Mouse (Mus musculus): ENCODE data around the gene Rras. TPM values are rescaled to one million over a fixed set of nuclear protein-coding genes. Genes with fewer than 3 reads are reported as not detected.

The Rras gene
- total RNA-seq, 4 experiments from 2014 or later = 13.7 to 16.8 (median 15.2) TPM

DNA sequence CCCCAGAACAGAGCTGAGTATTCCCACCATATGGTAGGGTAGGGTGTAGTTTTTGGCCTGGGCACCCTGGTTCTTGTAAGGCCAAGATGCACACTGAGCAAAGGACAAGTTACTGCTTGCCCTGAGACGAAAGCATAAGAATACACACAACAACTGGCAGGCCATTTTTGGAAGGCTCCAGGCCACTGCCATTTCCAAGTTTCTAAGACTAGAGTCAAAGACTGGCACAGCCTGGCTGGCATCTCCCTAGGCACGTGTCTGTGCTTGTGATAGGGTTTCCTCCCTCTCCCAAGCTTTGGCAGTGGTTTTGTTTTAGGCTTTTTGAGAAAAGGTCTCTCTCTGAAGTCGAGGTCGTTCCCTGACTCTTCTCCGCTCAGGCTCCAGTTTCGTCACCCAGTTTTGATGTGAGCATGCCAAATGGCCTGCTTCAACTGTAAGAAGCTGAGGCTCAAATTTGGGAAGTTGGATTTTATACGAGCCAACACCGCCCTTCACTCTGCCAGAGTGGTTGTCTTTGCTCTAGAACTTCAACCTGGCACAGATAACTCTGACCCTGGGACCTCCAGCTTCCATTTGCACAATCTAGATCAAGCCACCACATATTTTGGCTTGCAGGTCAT, 8.0 kb downstream of the Rras start:
- no peak for DNase-seq (ENCODE audit: low spot score in 2 of 2)

DNA sequence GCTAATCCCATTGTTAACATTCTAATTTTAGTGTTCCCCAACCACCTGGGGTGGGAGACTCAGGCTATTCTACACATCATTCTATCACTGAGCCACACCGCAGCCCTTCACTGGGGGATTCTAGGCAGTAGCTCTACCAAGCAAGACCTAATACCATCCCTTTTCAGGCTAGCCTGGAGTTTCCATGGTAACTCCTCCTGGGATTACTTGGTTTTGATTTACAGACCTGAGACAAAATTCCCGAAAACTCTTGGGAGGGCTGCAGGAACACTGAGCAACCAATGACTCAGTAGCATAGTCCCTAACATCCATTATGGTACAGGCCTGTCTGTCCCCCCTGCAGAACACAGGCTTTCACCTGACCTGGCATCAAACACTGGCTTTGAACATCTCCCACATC, 8.5 kb downstream of the Rras start:
- DNase-seq (ENCODE audit: low spot score in 2 of 2) = no peak

DNA sequence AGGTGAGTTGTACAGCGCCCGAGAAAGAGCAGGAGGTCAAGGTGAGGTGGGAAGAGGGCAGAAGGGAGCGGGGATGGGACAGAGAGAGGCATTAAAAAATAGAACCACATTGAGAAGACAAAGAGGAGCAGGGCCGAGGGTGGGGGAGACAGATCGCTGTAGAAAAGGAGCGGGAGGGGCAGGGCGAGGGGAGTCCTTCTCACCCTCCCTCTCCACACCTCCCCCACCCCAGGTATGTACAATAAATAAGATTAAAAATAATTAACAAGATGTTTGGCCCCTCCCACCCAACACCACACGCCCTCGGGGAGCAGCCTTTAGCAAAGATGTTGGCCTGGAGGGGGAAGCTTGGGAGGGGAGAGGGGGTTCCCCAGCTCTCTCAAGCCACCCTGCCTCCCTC, 10.0 kb downstream of the Rras start:
- no peak for DNase-seq (ENCODE audit: low spot score in 2 of 2)

DNA sequence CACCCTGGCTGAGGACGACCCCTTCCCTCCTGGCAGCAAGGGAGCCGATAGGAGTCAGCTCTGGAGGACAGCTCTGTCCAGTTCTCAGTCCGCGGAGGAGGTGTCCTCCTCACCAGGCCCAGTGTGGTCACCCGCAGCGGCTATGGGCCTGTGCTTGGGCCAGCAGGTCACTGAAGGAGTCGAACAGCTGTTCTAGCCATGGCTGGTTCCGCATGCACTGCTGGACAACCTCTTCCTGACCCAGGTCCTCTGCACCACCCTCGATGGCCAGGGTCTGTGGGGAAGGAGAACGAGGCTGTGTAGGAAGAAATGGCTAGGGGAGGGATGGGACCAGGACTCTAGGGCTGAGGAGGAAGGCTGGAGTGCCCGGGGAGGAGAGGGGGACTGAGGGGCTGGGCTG, 10.6 kb downstream of the Rras start:
- no peak for DNase-seq (ENCODE audit: low spot score in 2 of 2)

DNA sequence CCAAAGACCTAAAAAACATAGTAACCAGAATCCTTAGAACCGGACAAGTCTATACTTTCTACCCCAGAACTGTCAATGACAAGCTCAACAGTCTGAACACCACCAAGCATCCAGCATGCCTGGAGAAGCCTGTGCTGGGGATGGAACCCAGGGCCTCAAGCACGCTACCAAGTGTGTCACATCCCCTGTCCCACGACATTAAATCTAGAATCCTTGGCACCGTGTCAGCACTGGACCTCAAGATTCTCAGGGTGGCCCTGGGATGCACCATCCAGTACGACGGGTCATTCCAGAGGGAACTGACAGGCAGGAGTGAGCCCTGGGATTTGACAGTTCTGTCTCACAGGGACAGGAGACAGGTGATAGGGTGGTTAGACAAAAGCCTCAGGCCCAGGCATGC, 12.2 kb downstream of the Rras start:
- DNase-seq (ENCODE audit: low spot score in 2 of 2) = no peak

DNA sequence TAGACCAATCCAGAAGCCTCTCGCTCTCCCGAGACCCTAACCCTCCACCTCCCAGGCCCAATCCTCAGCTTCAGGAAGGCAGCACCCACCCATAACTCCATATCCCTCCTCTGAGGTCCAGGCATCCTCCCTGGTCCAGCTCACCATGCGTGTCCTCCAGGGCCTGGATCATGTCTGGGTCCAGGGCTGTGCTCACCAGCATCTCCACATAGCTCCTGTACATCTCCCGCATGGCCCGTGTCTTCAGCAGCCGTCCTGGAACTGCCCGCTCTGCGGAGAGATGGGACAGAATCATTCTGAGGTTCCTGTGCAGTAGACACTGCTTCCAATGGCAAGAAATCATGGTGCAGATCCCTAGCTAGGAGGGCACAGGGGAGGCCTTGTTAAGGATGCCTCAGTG, 13.1 kb downstream of the Rras start:
- no peak for DNase-seq (ENCODE audit: low spot score in 2 of 2)

DNA sequence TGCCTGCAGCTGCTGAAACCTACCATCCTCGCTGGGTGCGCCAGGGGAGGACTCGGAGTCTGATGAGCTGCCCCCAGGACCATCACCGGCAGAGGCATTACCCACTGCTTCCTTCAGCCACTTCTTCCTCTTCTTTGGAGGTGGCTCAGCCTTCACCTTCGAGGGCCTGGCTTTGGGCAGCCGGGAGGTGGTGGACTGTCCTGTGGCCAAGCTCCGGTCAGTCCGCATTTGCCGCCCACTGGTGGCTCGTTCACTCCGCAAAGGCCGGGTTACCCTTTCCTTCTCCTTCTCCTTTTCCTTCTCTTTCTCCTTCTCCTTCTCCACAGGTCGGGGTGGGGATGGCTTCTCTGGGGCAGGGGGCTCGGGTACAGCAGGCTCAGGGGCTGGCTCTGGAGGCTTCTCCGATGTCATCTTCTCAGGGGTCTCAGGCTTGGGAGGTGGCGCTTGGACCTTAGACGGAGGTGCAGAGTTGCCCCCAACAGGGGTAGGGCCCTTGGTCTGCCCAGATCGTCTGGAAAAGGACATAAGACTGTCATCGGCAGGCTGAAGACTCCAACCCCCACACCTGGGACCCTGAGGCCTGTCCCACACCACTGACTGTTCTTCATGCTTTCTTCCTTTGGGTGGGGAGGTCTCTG, 16.1 kb downstream of the Rras start:
- DNase-seq (ENCODE audit: low spot score in 2 of 2) = no peak

DNA sequence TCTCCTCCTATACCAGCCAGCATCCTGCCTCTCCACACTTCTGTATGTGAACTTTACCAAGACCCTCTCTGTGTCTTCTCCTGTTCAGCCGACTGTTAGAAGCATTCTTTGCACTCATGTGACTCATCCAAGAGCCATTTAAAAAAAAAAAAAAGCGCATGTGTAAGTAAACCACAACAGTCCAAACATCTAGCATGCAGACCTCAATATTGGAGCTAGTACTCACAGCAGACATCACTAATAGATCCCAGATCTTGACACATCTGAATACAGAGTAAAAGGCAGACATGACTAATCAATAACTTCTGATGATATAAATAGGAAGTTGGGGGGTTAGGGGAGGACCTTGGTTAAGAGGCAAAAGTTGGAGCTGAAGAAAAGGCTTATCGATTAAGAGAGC, 17.9 kb downstream of the Rras start:
- DNase-seq (ENCODE audit: low spot score in 2 of 2) = no peak

DNA sequence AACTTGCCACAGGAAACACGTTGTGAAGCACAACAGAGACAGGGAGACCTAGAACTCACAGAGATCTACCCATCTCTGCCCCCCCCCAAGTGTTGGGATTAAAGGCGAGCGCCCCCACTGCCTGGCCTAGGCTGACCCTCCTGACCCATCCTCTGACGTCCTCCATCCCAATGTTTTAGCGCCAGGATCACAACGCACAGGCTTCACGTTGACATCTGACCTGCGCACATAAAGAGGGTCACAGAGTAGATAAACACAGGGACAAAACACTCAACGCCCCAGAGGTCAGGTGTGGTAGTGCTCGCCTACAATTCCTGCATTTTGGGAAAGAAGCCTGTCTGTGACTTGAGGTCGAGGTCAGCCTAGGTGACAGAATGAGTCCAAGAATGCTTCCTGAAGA, 18.9 kb downstream of the Rras start:
- no peak for DNase-seq (ENCODE audit: low spot score in 2 of 2)

DNA sequence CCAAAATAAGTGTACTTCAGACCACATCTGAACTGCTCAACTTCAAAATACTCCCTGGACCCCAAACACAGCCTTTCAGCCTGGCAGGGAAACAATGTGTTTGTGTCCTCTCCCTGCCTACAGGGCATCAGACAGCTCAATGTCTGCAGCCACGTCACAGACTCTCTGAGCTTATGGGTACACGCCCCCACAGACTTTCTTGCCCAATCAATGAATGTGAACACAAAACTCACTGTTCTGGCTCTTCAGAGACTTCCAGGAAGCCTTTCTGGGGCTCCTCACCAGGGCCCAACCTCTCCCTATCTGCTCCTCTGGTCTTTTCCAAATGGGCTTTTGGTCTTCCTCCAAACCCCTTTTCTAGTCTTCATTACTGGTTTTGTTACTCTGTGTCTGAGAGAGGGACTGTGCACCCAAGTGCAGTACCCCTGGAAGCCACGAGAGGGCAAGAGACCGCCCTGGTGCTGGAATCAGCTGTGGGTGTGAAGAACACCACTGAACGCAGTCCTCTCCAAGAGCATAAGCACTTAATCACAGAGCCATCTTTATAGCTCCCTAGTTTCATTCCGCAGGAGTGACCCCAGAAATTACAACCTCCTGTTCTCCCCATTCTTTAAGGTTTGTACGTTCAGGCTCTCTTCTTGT, 20.1 kb downstream of the Rras start:
- no peak for DNase-seq (ENCODE audit: low spot score in 2 of 2)

DNA sequence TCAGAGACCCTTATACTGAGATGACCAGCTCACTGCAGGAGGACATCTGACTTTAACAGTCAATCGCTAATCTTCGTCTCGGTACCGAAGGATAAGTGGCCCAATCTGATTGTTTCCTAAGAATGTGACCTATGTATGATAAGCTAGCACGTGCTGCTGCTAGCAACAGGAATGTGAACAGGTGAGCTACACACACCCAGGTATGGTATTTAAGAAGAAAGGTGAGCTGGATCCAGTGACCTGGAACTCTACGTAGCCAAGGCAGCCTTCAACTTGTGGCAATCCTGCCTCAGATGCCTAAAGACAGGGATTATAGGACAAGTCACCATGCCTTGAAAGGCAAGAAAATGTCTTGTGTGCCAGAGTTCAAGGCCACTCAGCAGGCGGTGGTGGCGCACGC, 20.6 kb downstream of the Rras start:
- no peak for DNase-seq (ENCODE audit: low spot score in 2 of 2)

DNA sequence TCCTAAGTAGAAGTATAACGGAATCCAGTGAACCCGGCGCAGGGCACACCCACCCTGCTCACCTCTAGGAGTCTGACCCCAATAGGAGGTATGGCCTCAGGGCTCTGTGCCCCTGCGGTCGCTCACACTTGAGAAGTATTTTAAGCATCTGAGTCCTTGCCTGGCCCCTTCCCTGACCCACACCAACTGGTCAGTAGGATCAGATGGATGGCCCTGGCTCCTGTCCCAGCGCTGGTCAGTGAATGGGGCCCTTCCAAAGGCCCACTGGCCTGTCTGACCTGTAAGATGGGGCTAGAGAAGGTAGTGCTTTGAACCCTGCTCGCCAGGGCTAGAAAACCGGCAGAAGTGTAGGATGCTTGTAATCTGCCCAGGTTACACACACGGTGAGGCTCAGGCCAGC, 23.1 kb downstream of the Rras start:
- DNase-seq (ENCODE audit: low spot score in 2 of 2) = no peak

DNA sequence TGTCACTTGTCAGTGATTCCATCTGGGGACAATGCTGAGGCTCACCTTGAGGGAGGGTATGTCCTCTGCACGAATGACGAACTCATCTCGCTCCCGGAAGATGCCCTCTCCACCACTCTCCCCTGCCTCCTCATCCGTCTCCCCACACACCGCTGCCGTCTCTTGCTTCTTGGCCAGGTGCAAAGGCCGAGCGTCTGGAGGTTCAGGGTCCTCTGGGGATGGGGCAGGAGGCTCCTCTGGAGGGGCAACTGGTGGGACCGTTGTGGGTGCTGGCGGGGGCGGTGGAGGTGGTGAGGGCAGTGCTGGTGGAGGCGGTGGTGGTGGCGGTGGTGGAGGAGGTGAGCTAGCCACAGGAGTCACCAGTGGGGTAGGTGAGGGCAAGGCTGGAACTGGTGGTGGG, 25.5 kb downstream of the Rras start:
- DNase-seq (ENCODE audit: low spot score in 2 of 2) = no peak

DNA sequence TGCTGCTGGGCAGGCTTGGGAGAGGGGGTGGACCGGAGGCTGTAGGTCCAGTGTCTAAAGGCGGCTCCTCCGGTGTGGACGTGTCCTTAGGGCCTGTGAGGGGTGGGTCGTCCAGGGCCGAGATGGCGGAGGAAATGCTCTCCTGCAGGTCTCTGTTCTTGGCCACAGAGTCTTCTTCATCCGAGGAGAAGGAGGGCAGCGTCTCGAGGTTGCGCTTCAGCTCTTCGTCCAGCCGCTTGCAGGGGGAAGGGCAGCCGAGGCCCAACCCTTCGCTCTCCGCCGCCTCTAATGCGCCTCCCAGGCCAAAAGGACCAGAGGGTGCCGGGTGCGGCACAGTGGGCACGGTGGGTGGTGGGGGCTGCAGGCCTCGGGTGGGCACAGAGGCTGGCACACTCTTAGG, 28.0 kb downstream of the Rras start:
- no peak for DNase-seq (ENCODE audit: low spot score in 2 of 2)

DNA sequence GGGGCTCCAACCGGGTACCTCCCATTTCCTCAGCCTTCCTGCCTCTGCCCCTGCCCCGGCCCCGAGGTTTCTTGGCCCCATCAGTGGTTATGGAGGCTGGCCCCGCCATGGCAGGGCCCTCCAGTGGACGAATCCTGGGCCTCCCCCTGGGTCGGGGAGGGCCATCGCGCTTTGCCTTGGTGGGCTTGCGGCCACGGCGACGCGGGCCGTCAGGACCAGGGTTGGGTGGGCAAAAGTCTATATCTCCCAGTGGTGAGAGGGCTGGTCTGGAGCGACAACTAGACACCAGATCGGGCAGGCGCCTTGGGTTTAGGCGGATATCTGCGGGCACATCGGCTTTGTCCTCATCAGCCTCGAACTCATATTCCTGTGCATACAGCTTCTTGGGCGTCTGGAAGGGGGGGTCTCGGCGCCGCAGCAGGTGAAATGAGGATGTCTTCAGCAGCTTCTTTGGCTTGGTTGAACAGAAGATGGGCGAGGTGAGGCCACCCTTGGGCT, 29.1 kb downstream of the Rras start:
- DNase-seq (ENCODE audit: low spot score in 2 of 2) = no peak

DNA sequence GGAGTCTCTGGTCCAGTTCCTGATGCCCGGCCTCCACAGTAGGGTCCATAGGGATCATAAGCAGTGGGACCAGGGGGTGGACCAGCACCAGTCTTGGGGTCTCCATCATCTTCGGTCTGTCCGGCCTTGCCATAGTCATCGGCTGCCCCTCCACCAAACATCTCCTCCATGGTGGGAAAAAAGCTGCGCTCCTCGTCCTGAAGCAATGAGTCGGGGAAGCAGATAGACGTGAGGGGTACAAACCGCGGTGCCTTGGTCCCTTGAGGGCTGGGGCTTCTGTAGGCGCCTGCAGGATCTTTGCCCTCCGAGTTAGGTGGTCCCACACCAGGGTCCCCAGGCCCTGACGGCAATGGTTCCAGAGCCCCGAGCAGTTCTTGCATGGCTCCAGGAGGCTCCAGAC, 29.7 kb downstream of the Rras start:
- no peak for DNase-seq (ENCODE audit: low spot score in 2 of 2)

DNA sequence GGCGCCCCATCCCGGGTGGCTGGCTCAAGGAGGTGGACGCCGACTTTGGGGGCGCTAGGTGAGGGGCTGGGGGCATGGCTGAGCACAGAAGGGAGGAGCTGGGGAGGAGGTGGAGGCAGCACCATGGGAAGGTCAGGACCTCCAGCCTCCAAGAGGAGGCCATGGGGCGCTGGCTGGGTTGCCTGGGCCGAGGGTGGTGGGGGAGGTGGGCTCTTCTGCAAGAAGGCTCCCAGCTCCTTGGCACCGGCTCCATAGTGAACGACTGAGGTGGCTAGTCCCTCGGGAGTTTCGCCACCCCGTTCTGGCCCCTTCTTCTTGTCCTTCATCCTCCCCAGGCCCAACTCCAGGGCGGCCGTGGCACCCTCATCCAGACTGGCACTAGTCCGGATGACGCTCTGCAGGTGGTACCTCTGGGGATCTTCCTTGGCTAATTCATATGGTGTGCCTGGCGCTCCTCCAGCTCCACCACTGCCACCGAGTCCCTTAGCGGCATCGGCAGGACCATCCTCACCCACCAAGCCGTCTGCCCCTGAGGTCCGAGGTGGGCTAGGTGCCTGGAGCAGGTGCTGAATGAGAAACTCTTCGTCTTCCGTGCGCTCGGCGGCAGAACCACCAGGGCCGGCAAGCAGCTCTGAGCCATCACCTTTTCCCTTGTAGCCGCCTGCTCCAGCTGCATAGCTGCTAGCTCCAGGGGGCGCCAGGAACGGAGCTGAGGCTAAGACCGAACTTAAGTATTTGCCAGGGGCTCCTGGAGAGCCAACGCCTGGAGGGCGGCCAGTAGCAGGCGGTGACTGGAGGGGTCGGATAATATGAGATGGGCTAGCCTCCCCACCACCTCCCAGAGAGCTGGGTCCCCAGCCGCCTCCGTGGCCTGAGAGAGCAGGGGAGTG, 30.5 kb downstream of the Rras start:
- DNase-seq (ENCODE audit: low spot score in 2 of 2) = no peak

DNA sequence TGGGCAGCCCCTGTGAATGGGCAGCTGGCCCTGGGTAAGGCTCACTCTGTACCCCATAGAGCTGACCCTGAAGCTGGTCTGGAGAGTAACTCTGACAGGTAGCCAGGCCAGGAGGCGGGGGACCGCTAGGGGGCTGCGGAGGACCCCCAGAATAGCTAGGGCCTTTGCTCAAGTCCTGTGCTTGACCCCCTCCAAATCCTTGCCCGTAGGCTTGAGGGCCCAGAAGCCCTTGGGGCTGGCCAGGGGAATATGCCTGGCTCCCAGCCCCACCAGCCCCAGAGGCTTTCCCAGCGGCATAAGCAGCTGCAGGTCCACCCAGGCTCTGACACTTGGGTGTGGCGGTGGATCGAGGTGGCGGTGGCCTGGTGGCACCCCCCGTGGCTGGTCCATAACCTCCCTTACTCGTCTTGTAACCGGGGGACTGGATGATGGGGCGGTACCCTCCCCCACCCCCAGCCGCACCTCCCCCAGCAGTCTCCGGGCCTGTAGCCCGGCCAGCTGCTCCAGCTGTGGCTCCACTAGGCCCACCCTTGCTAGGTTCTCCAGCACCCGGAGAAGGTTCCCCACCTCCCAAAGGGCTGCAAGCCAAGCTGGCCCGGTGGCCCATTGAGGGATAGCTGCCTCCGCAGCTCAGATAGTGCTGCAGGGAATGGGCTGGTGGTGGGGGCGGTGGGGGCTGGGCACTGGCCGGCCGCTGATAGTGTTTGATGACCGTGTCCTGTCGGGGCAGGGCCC, 31.3 kb downstream of the Rras start:
- no peak for DNase-seq (ENCODE audit: low spot score in 2 of 2)

DNA sequence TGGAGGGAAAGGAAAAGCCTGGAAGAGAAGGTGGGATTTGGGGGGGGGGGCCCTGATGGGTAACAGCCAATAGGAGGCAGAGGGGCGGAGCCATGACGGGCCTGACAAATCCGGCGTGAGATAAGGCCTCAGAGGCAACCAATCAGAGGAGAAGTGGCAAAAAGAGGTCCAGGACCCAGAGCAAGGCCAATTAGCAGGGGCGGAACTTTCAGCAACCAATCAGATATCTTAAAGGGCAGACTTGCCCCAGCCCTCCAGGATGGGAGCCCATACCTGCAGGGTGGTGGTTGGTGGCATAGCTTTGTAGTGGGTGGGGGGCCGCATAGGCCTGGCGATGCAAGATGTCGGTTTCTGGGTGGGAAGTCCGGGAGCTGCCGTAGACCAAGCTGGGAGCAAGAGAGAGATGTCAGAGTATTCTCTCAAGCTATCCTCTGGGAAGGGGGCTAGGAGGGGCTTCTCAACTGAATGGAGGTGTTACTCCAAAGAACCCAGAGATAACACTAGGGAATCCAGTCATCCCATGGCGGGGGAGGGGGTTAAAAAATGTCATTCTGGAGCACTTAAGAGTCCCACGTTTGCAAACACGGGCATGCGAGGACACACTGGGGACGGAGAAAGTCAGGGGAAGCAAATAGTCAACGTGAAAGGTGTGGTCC, 33.3 kb downstream of the Rras start:
- DNase-seq (ENCODE audit: low spot score in 2 of 2) = peak; percentile 64 to 84

DNA sequence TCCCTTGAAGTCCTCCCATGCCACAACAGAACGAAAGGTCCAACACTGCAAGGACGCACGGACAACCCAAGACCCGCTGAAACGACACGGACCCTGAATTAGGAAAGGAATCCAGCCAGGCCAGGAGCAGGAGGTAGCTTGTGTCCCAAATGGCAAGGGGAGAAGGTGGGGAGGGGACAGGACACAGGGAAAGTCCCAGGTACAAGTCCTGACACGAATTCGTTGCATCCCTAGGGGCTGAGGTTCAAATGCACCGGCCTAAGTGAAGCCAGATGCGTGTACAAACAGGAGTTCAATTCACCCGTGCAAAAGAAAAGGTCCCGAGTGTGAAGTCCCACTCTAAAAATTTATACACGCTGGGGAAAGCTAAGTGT, 33.8 kb downstream of the Rras start:
- DNase-seq (ENCODE audit: low spot score in 2 of 2) = no peak
